Mouse (Mus musculus) kidney, adult 18-20 months (tissue): ENCODE measurements around the gene Syne2.

Source experiments
- DNase-seq: peaks from one replicate; pipeline ENCODE4 v3.0.0; 2021

The Syne2 gene

DNA sequence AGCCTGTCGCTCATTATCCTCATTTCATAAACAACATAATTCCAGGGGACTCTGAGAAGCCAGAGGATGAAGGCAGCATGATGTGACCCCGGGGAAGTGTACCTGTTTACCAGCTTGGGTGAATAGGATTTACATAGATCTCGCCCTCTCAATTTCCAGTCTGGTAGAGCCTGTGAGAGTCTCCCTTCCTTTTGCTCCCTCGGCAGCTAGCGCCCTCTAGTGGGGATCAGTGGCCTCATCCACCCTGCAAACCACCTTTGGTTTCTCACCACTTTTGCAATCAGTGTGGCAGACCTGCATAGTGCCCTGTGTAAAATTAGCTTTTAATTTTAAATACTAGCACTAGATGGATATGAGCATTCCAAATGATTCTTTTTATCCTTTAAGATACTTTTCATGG is 133.4 kb downstream of the Syne2 start:
- DNase-seq: peak; percentile 37

- no peak for DNase-seq
These were observed 134.1 kb downstream of the Syne2 start for GRCm38 (mm10) chr12:75952011-75952410.

DNA sequence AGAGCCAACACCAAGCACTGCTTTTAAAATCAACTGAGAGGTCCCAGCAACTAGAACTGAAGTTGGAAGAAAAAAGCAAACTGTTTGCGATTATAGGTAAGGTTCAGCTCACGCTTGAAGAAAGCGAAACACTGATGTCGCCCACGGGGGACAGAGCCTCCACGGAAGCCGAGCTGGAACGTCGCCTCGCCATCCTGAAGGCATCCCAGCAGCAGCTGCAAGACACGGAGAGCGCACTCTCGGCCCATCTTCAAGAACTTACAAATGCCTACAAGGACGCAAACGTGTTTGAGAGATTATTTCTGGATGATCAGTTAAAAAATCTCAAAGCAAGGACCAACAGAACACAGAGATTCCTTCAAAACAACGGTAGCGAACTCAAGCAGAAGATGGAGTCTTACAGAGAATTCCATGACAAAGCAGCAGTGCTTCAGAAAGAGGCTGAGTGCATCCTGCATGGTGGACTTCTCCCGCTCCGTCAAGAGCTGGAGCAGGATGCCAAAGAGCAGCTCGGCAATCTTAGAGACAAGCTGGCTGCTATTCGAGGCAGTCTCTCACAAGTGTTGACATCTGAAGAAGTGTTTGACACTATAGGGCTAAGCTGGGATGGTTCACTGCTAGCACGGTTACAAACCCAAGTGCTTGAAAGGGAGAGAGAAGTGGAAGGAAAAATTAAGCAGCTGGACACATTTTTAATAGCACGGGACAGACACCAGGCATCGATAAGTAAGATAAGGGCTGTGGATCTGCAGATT is 148.7 kb downstream of the Syne2 start:
- DNase-seq: no peak

DNA sequence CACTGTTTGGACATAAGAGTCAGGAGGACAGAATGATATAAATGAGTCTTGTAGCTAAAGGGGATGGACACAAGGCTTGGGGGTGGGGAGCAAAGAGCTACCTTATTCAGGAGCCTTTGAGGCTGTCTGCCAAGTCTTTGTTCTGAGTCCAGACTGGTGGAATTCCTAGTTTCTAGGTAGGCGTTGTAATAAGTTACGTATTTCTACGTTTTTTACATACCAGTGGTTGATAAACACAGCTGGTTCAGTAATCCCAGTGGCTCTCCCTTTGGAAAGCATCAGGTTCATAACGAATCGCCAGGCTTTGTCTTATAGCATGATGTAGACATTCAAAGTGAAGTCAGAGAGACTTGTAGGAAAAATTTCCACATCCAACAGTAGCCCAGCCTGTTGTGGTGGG is 161.1 kb downstream of the Syne2 start:
- DNase-seq: peak; percentile 56

DNA sequence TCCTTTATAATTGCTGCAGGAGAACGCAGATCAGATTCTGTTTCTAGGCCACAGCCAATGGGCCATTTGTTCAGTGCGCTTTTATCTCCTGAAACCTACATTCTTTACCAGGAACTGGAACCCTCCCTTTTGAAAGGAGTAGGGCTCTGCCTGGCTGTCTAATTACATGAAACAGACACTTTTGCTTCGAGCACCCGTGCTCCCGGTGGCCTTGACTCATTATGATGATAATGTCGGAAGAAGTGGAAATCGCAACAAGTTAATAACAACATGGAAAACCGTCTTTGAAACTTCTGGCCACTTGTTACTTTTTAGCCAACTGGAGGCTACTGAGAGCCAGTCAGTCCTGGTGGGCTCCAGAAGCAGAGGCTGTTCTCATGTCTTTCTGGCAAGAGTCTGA is 165.4 kb downstream of the Syne2 start:
- DNase-seq: no peak

DNA sequence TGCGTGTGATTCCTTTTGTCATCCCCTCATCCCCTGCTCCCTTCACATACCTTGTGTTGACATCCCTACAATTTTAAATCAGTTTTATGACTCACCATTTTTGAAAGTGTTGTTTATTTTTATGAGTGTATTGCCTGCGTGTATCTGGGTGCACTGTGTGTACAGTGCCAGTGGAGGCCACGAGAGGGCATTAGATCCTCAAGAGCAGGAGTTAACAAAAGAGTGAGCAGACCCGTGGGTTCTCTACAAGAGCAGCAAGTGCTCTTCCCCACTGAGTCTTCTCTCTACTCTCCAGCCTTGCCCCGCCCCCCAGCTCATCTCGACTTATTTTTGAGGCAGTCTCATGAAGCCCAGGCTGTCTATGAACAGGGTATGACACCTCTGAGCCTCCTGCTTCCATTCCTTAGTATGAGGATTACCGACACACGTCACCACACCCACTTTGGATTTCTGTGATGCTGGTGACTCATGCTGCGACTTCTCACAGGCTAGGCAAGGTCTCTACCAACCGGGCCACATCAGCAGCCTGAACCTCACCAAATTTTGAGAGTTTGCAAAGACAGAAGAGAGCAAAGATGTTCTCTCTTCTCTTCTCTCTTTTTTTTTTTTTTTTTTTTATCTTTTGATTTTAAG is 174.4 kb downstream of the Syne2 start:
- DNase-seq: no peak

DNA sequence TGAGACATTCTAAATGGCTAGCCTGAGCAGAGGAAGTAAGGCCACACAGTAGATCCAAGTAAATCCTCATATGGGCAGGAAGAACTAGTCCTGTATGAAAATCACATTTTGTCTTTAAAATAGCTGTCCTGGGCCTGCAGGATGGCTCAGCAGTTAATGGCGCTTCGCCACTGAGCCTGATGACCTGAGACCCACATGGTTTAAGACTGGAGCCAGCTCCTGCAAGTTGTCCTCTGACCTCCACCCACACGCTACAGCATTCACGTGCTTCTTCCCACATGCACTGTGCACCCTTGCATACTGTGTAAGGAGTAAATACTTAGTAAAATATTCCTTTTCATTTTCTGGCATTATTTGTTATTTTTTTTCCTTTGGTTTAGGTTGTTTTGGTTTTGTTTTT is 175.0 kb downstream of the Syne2 start:
- peak; percentile 47 for DNase-seq

DNA sequence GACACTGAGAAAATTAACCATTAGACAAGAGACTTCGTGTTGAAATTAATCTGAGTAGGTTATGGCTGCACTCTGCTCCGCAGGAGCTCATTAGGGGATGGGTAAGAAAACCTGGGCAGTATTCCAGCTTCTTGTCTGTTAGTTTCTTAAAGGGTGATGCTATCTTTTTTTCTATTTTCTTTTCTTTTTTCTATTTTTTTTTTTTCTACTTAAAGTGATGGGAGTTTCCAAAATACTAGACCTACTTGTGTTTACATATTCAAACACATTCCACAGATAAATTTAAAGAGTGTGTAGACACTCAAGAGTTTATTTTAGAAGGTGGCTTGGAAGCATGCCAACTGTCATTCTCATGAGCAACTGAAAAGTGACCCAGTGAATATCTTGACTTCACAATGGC is 177.2 kb downstream of the Syne2 start:
- DNase-seq: no peak

GRCm38 (mm10) chr12:75997547-75997946 is 179.6 kb downstream of the Syne2 start:
- DNase-seq: peak; percentile 52

GRCm38 (mm10) chr12:75998416-75998815 is 180.5 kb downstream of the Syne2 start:
- no peak for DNase-seq

DNA sequence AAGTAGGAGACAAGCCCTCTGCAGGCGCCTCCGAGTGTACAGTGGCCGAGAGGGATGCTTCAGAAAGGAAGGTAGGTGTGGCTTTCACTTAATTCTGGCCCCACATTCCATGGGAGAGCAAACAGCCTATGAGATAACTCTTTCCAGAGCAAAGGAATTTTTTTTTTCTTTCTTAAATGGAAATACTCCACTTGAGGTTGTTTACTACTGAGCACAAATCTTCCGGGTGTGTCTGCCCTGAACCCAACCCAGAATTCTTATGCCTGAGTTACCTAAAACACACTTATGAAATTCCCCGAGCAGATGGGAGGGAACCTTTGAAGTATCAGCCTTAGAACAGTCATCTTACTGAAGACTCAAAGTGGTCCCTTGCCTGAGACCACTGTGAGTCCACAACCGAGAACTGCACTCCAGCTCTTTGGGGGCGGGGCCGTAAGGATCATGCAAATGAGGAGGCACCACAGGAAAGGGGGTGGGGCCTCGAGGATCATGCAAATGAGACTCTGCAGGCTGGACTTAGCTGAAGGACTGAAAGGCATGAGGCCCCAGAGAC is 186.8 kb downstream of the Syne2 start:
- peak; percentile 49 for DNase-seq

- DNase-seq: no peak
These were observed 191.1 kb downstream of the Syne2 start for GRCm38 (mm10) chr12:76008991-76009390.

- DNase-seq: no peak
These were observed 194.9 kb downstream of the Syne2 start for GRCm38 (mm10) chr12:76012789-76013188.

GRCm38 (mm10) chr12:76013480-76013879 is 195.5 kb downstream of the Syne2 start:
- no peak for DNase-seq

DNA sequence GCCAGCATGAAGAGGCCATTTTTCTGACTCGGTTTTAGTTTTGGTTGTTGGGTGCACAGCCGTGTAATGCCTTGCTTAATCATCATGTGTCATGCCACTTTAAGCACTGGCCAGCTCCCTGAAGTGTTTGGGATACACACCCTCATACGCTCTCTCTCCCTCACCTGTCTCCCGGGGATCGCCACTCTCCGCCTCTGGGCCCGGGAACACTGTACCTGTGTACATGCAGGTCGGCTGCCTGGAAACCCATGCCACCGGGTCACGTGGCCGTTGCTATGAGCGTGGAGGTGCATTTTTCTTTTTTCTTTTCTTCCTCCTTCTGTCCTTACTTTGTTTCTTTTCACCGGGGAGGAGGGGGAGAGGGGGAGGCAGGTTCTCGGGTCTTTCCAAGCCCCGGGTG is 197.1 kb downstream of the Syne2 start:
- no peak for DNase-seq

GRCm38 (mm10) chr12:76015489-76015888 is 197.6 kb downstream of the Syne2 start:
- peak; percentile 40 for DNase-seq

DNA sequence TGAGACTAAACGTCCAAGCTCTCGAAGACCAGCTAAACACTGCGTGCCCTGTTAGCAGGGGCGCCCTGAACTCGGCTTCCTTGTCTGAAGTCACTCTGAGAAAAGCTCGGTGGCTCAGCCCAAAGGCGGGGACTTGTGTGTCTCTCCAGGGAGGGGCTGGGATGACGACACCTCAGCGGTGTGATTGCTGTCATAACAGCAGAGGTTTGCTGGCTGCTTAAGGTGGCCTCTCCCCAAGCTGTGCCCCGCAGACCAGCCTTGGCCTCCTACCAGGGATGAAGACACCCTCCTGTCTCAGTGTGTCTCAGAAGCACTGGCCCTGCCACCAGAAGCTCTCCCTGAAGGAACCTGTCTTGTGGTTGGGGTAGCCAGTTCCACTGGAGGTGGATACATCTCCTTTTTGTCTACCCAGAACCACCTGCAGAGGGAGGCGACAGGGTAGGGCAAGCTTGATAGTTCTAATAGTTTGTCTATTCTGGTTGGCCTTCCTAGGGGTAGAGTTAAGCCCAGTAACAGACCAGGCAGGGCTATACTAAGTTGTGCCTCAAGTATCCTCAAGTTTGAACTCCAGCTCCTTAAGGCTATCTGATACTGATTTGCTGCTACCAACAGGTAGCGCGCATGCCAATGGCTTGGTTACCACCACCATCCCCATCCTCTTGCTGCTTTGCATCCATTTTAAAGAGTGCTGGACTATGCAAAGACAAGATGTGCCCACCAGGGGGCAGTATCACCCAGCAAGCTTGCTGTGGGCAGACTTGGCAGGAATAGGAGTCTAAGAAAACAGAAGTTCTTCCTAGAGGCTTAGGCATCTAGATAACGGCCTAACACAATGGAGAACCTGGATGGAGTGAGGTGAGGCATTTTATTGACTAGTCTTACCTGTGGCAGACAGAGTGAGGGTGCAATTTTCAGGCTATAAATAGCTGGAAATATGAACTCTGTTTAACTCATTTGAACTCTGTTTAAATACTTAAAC is 198.5 kb downstream of the Syne2 start:
- DNase-seq: peak; percentile 66

DNA sequence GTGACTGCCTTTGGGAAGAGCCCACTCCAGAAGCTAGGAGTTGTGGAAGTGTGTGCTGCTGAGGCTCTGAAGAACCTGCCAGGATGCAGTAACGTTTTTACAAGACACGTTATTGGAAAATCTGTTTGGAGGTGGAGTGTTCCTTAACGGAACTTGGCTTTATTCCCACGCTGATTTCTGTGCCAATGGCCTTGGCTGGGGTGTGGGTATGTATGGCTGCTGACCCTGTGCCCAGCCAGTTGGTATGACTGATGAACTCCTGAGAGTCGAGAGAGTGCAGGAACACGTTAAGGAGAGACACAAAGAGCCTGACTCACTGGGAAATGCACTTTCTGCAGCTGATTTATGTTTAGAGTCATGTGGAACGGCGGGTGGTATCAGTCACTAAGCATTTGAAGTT is 200.7 kb downstream of the Syne2 start:
- DNase-seq: peak; percentile 24

DNA sequence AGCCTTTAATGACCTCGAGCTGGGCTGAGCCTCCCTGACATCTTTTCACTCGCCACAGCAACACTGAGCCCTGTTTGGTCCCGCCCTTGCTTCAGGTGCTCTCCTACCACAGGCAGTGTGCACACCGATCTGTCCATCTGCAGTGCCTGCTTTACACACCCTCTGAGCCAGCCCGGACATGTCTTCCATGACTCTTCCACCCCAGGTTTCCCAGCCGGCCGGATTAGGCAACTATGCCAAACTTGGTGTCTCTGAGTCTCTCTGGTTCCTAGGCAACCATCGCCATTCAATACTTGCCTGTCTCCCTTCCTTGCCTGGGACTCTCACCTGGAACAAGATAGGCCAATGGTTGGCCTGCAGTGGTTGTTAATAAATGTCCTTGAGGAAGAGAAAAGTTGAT is 224.4 kb downstream of the Syne2 start:
- no peak for DNase-seq

DNA sequence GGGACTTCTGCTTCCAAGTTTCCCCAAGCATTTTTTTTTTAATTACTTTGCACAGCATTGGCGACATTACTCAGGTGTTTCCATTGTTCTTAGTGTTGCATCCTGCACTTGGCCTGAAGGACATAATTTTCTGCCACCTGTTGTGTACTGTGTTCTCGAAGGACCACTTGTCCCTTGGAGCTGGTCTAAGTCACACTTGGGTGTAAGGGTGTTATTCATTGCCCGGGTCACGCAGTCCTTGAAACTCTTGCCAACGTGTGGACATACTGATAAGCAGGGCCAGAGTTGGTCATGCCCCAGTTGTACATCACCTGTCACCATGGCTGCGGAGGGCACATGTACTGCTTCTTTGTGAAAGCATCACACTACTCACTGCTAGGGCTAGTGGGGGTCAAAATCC is 228.6 kb downstream of the Syne2 start:
- DNase-seq: no peak

- no peak for DNase-seq
These were observed 230.0 kb downstream of the Syne2 start for GRCm38 (mm10) chr12:76047921-76048320.

GRCm38 (mm10) chr12:76048672-76049071 is 230.7 kb downstream of the Syne2 start:
- no peak for DNase-seq

DNA sequence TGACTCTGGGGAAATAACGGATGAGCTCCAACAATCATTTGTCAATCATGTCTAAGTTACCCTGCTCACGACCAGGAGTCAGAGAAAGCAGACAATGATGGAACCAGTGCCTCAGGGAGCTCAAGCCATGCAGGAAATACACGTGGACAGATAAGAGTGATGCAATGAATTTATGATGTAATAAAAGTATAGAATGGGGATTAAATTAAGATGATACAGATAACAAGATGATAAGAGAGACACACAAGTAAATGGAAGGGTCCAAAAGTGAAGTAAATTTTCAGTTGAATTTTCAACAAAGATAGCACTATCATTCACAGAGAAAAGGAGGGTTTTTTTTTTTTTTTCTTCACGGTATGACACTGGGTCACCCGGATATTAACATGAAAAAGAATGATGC is 231.4 kb downstream of the Syne2 start:
- DNase-seq: no peak
